Mouse (Mus musculus) lung, adult 2 months (tissue): ENCODE measurements around the gene Rph3al. TPM values are rescaled to one million over a fixed set of nuclear protein-coding genes. Genes with fewer than 3 reads are reported as not detected.

Experiments used
- DNase-seq: peaks from one replicate; pipeline ENCODE4 v3.0.0; 2022
- H3K4me1 ChIP-seq: fragments of 200-500 bp; 2 replicates; pipeline ENCODE4 v1.6.1; 2011; ENCODE audit warnings: low read length; ENCODE audit not compliant: control insufficient read depth, insufficient read depth
- H3K4me3 ChIP-seq: fragments of 200-500 bp; replicated peaks from 2 replicates; pipeline ENCODE3; 2011; ENCODE audit warnings: low read depth, mild to moderate bottlenecking, control low read depth, low read length; ENCODE audit errors: extremely low read depth
- CTCF ChIP-seq: fragments of 200-500 bp; IDR thresholded peaks from 2 replicates; pipeline ENCODE4 v1.5.1; 2011; ENCODE audit warnings: mild to moderate bottlenecking, low read length, control low read depth; ENCODE audit not compliant: insufficient read depth
- POLR2A ChIP-seq: fragments of 200-500 bp; IDR thresholded peaks from 2 replicates; pipeline ENCODE4 v1.6.1; 2011; ENCODE audit warnings: low read depth, mild to moderate bottlenecking, control low read depth, low read length, borderline replicate concordance; ENCODE audit errors: extremely low read depth
- WGBS: fragments of 180-500 bp; shearing (Covaris S2); methylation state at CpG from one replicate; pipeline ENCODE4 v1.1.7; 2018; 5-methylcytosine and 5-hydroxymethylcytosine counted together
- polyA plus RNA-seq: library from polyadenylated mRNA; depleted of rRNA; stranded (reverse); fragments of >200 nt; gene quantifications from 2 replicates; pipeline ENCODE4 v1.2.3, GENCODE M21; 2012

Gene Rph3al
- polyA plus RNA-seq, 1 experiment, result 15.5 TPM

DNA sequence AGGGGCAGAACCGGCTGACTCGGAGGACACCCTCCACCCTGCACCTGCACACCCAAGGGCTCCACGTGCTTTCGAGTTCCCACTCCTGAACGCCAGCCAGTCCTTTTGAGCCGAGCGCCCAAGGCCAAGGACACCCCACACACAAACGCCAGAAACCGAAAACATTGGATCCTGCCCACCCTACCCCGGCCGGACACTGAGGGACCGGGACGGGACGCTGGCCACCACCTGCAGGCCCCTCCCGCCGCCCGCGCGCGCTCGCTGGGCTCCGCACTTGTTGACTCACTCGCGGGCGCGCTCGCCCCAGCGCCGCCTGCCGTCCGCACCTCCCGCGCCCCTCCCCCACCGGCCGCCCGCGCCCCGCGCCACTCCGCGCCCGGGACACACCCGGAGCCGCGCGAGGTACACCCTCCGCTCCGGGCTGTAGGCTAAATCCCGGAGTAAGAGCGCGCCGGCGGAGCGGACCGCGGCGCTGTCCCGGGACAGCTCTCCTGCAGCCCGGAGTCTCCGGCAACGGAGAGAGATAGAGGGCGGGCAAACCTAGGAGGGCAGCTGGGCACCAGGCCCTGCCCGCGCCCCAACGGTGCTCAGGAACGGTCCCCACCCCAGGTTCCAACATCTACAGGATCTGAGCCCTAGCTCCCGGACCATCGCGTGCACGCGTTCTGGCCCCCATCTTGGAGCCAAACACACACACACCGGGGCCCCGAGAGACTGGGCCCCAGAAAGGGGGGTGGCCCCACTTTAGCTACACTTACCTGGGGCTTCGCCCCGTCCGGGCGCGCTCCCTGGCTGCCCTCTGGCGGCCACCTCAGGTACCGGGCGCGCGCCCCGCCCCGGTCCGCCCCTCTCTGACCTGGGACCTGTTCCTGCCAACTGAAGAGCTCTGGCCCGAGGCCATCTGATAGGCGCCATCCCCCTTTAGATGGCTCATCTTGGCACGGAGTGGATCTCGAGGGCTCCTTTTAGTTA lies 28.5 kb upstream of the Rph3al start:
- H3K4me1 ChIP-seq, result peaks cover 6% of the 10 kb centered on the region
- WGBS, result under 1% methylated on average over 89 of the region's 90 CpGs
- TF ChIP-seq CTCF, result peak; percentile 36; the same call in 1 of the 2 replicates
- TF ChIP-seq POLR2A, result peak; percentile 57; the same call in 1 of the 2 replicates
- peak; percentile 88 for DNase-seq
- H3K4me3 ChIP-seq, result peak overlapping the region; percentile 97

DNA sequence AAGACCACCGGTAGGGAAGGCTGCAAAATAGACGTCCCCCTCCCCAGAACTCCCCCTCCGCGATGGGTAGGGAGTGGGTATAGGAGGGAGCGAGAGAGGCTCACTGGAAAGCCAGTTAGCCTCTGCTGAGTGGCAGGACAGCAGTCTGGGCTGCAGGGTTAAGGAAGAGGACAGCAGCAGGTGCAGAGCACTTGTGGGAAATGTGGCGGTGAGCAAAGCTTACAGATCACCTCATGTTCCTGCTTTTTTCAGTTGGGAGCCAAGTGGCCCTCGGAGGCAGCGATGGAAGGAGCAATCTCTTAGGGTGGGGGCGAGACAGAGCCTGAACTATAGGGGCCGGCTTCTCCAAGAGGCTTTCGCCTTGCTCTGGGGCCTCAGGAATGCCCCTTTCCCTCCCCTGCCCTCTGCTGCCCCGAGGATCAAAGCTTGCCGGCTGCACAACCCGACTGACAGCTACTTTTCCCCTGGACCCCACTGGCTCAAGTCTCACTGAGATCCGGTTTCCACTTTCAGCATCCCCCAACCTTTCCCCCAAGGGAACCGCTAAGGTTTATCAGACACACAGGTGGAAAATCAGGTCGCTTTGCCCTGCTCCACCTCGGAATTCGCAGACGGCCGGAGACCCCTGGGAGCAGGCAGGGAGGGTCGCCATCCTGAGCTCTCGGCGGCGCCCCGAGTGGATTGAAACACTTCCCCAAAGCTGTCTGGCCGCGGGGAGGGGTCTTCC lies 27.6 kb upstream of the Rph3al start:
- H3K4me1 ChIP-seq, result peaks cover 6% of the 10 kb centered on the region
- DNase-seq, result peak; percentile 33
- 23% methylated on average over 28 of the region's 28 CpGs for WGBS

DNA sequence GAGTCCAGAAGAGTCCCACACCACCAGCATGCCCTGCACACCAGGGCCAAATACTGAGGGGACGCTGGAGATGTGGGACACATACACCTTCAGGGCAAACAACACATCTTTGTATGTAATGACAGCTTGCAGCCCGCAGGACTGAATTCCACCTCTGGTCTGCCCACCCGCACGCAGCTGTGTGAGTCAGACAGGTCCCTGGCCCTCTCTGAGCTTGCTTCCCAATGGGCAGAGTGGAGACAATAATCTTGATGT lies 26.2 kb upstream of the Rph3al start:
- no peak overlapping the region for H3K4me3 ChIP-seq
- no peak for TF ChIP-seq POLR2A
- TF ChIP-seq CTCF, result no peak
- DNase-seq, result no peak
- H3K4me1 ChIP-seq, result peaks cover 6% of the 10 kb centered on the region
- 85% methylated on average over 4 of the region's 4 CpGs for WGBS

More for the DNA sequence above, 27.6 kb upstream of the Rph3al start:
- no peak for TF ChIP-seq CTCF
- peak overlapping the region; percentile 97 for H3K4me3 ChIP-seq

DNA sequence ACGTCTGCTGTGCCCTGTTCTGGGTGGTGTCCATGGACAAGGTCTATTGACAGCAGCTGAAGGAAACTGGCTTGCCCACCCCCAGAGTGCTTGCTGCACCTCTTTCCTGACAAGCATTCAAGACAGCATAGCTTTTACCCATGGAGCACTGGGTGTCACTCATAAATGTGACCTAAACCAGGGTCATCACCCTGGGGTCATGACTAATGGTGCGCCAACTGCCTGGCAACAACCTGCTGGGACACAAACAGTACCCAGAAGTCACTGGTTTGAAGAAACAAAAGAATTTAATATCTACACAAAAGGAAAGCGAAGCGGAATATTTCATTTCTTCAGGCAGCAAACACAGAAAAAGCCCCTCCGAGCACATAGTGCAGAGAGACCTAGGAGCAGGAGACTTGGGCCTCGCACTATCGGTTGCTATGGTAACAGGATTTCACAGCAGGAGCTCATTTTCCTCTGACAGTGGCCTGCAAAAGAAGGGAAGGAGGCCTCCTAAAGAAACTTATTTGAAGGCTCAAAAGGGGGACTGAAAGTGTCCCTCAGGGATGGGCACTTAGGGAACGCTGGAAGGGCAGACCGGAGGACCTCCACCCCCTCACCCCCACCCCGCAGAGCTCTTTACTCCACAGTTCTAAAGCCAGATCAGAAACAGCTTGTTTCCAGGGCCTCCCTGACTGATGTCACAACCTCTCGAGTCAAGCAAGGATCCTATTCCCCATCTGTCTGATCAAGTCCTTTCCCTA lies 25.7 kb upstream of the Rph3al start:
- TF ChIP-seq POLR2A, result no peak
- no peak for TF ChIP-seq CTCF
- H3K4me1 ChIP-seq, result peaks cover 6% of the 10 kb centered on the region
- WGBS, result 69% methylated on average over 11 of the region's 11 CpGs
- DNase-seq, result no peak
- H3K4me3 ChIP-seq, result no peak overlapping the region

DNA sequence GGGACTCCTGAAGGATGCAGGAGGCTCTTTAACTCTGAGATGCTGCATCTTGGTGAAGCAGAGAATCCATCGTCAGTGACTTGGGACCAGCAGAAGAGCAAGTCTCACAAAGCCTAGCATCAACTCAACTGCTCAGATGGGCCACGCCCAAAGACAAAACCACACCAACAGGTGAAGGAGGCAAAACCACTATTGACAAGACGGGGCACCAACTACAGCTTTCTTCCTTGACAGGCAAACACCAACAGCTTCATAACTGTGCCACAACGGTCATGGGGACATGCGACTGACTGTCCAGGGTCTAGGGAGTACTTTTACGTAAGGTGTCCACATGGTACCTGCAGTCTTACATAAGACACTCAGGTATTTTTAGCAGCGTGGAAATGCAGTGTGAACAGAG lies 23.6 kb upstream of the Rph3al start:
- no peak for TF ChIP-seq POLR2A
- no peak for TF ChIP-seq CTCF
- Histone ChIP-seq H3K4me1 (peaks cover 6% of the 10 kb centered on the region), H3K4me3 (no peak overlapping the region)
- WGBS, result 76% methylated on average over 7 of the region's 7 CpGs
- no peak for DNase-seq

DNA sequence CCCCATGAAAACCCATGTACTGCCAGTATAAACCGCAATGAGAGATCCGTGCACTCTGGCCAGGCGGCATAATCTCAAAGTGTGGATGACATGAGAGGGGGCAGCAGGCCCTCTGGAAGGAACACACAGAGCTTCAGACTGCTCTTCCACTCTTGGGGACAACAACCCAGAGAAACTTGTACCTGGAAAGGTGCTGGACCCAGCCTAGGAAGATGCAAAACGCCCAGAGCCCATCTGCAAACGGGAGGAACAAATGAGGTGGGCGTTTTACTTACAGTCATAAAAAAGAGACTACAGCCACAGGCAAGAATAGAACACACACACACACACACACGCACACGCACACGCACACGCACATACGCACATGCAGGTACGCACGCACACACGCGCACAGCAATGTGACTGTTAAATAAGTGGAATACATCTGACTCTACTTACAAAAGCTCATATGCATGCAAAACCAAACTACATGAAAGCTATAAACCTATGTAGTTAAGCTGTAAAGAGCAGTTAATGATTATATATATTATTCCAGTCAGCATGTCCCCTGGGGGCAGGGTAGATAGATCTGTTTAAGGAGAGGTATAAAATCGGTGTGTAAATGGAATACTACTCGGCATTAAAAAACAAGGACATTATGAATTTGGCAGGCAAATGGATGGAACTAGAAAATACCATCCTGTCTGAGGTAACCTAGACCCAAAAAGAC lies 19.0 kb upstream of the Rph3al start:
- Histone ChIP-seq H3K4me3 (no peak overlapping the region), H3K4me1 (no peaks in the 10 kb centered on the region)
- WGBS, result 91% methylated on average over 17 of the region's 17 CpGs
- DNase-seq, result no peak
- TF ChIP-seq CTCF, result no peak
- no peak for TF ChIP-seq POLR2A

DNA sequence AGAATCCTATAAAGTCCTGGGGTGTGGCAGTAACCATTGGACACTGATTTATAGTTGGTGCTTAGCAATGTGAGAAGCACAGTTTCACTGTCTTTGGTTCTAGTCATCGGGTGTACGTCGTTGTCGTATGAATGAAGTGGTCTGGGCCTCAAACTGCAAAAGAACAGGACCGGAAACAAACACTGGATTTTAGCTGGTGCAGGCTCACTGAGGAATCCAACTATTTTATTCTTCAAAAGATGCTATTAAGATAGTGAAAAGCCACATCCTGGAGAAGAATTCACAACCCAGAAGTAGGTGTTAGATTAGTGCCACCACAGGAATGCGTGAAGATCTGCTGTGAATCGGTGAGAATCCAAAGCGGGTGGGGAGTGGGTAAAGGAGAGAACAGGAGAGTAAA lies 18.4 kb upstream of the Rph3al start:
- 72% methylated on average over 8 of the region's 8 CpGs for WGBS
- DNase-seq, result no peak
- TF ChIP-seq POLR2A, result no peak
- no peak for TF ChIP-seq CTCF
- H3K4me3 ChIP-seq, result no peak overlapping the region
- no peaks in the 10 kb centered on the region for H3K4me1 ChIP-seq

DNA sequence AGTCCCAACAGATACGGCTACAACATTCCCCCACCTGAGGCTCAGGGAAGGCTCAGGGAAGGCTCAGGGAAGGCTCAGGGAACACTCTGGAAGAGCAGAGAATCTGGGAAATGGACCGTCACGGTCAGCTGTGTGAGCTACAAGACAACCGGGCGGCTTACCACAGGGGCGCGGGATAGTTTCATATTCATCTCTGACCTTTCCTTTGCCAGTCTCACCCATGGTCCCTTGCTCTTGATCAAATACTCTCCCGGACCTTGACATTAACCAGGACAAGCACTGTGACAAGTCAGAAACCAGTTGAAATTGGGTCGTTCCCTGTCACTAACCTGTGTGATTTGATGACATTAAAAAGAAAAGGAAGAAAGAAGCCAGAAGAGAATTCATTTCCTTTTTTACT lies 16.7 kb upstream of the Rph3al start:
- DNase-seq, result no peak
- TF ChIP-seq CTCF, result no peak
- no peak for TF ChIP-seq POLR2A
- no peaks in the 10 kb centered on the region for H3K4me1 ChIP-seq
- H3K4me3 ChIP-seq, result no peak overlapping the region
- 88% methylated on average over 9 of the region's 9 CpGs for WGBS

DNA sequence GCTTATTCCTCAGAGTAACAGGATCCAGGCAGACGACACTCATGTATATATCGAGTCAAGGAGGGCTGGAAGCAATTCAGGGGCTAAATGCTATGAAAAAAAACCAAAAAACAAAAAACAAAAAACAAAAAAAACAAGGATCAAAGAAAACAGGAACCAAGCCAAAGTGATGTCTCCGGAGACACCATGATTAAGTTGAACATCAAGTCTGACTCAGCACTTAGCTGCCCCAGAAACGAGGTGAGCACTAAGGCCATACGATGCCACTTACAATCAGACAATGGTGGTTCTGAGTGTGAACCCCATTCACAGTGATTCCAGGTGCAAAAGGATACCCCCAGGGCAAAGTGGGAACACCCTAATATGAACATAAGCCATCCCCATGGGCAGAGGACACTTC lies 13.7 kb upstream of the Rph3al start:
- no peak for TF ChIP-seq CTCF
- TF ChIP-seq POLR2A, result no peak
- H3K4me3 ChIP-seq, result no peak overlapping the region
- no peaks in the 10 kb centered on the region for H3K4me1 ChIP-seq
- no peak for DNase-seq
- 78% methylated on average over 5 of the region's 5 CpGs for WGBS
